Mouse (Mus musculus) forebrain, postnatal 0 days (tissue): Measurements from ENCODE around the gene Iqgap3. TPM values are rescaled to one million over a fixed set of nuclear protein-coding genes. Genes with fewer than 3 reads are reported as not detected.

Source experiments
- ATAC-seq: fragments of 200-750 bp; cut with Nextera tagmentation; 2 replicates; pipeline ENCODE4 v1.8.0; 2017; ENCODE audit warnings: mild to moderate bottlenecking, moderate library complexity
- DNase-seq: peaks from one replicate; pipeline ENCODE4 v3.0.0-alpha.2; 2015
- H3K27ac ChIP-seq: fragments of 300-500 bp; sonication (generic); 2 replicates; pipeline ENCODE4 v1.5.1; 2014; ENCODE audit warnings: low read depth, mild to moderate bottlenecking, antibody characterized with exemption, low read length, moderate library complexity, mixed read lengths
- H3K27me3 ChIP-seq: fragments of 300-500 bp; sonication (generic); 2 replicates; pipeline ENCODE4 v1.6.1; 2014; ENCODE audit warnings: mild to moderate bottlenecking, low read length, mixed read lengths; ENCODE audit not compliant: insufficient read depth
- H3K36me3 ChIP-seq: fragments of 300-500 bp; sonication (generic); 2 replicates; pipeline ENCODE4 v1.6.1; 2014; ENCODE audit warnings: mild to moderate bottlenecking, moderate library complexity; ENCODE audit not compliant: insufficient read depth
- H3K4me1 ChIP-seq: fragments of 300-500 bp; sonication (generic); 2 replicates; pipeline ENCODE4 v1.6.1; 2014; ENCODE audit warnings: antibody characterized with exemption; ENCODE audit not compliant: insufficient read depth
- H3K4me2 ChIP-seq: fragments of 300-500 bp; sonication (generic); 2 replicates; pipeline ENCODE4 v1.6.1; 2014; ENCODE audit warnings: low read depth, mild to moderate bottlenecking, moderate library complexity
- H3K4me3 ChIP-seq: fragments of 300-500 bp; sonication (generic); 2 replicates; pipeline ENCODE4 v1.5.1; 2014; ENCODE audit warnings: low read depth, low read length, mixed read lengths
- H3K9ac ChIP-seq: fragments of 300-500 bp; sonication (generic); 2 replicates; pipeline ENCODE4 v1.6.1; 2014; ENCODE audit warnings: mild to moderate bottlenecking
- H3K9me3 ChIP-seq: fragments of 300-500 bp; sonication (generic); 2 replicates; pipeline ENCODE4 v1.6.1; 2016; ENCODE audit warnings: low read length
- CTCF ChIP-seq: sonication (generic); IDR thresholded peaks from 2 replicates; pipeline ENCODE4 v1.5.1; 2016; ENCODE audit warnings: antibody characterized with exemption, control low read depth, low read depth
- WGBS: fragments of 180-500 bp; shearing (Covaris S2); extraction: QIAGEN DNeasy Blood & Tissue Kit; methylation state at CpG from one replicate; pipeline ENCODE4 v1.1.7; 2014; 5-methylcytosine and 5-hydroxymethylcytosine counted together
- polyA plus RNA-seq: library from polyadenylated mRNA; unstranded; fragments of >200 nt; fragmentation: Nextera tagmentation; extraction: Ambion mirVana; gene quantifications from 2 replicates; pipeline ENCODE4 v1.2.1, GENCODE M21; 2015
- total RNA-seq: library from RNA; depleted of rRNA; stranded (reverse); fragments of >200 nt; gene quantifications from 2 replicates; pipeline ENCODE4 v1.2.3, GENCODE M21; 2014

Gene Iqgap3
- total and polyA plus RNA-seq, 2 experiments from 2014 or later = 2.0 to 6.8 TPM

- Histone ChIP-seq H3K27ac (peak overlapping the region; percentile 15; the same call in 1 of the 2 replicates), H3K4me2 (peak overlapping the region; percentile 93; the same call in 1 of the 2 replicates), H3K27me3 (no peaks in the 10 kb centered on the region), H3K9me3 (no peaks in the 10 kb centered on the region), H3K9ac (0 out of 2 replicates have a peak overlapping the region, but pooled peaks have one; percentile 18), H3K4me3 (no peak overlapping the region), H3K4me1 (peaks cover 48% of the 10 kb centered on the region), H3K36me3 (peaks cover 4% of the 10 kb centered on the region; the same call in 1 of the 2 replicates)
- DNase-seq = no peak
- 74% methylated on average over 5 of the region's 5 CpGs for whole genome bisulfite sequencing
- no peak for TF ChIP-seq CTCF
- no peak for ATAC-seq
Observed at GRCm38 (mm10) chr3:88145952-88146351, 64.2 kb downstream of the Iqgap3 start.

GRCm38 (mm10) chr3:88146376-88147112 lies 64.8 kb downstream of the Iqgap3 start:
- peaks cover 51% of the 10 kb centered on the region for H3K4me1 ChIP-seq
- DNase-seq (no peak), ATAC-seq (no peak)
- no peak overlapping the region for H3K4me2 ChIP-seq
- H3K27me3 ChIP-seq = no peaks in the 10 kb centered on the region
- TF ChIP-seq CTCF = no peak
- no peaks in the 10 kb centered on the region for H3K9me3 ChIP-seq
- 38% methylated on average over 5 of the region's 5 CpGs for WGBS
- H3K36me3 ChIP-seq = peaks cover 4% of the 10 kb centered on the region; the same call in 1 of the 2 replicates
- H3K4me3 ChIP-seq = no peak overlapping the region
- no peak overlapping the region for H3K9ac ChIP-seq
- H3K27ac ChIP-seq = no peak overlapping the region

- Histone ChIP-seq H3K4me1 (peaks cover 60% of the 10 kb centered on the region), H3K27me3 (no peaks in the 10 kb centered on the region), H3K27ac (no peak overlapping the region), H3K4me3 (no peak overlapping the region), H3K4me2 (no peak overlapping the region), H3K9me3 (no peaks in the 10 kb centered on the region), H3K9ac (no peak overlapping the region), H3K36me3 (peaks cover 4% of the 10 kb centered on the region; the same call in 1 of the 2 replicates)
- TF ChIP-seq CTCF = no peak
- ATAC-seq (no peak), DNase-seq (no peak)
- 57% methylated on average over 2 of the region's 2 CpGs for WGBS
Observed at GRCm38 (mm10) chr3:88147444-88147843, 65.7 kb downstream of the Iqgap3 start.

GRCm38 (mm10) chr3:88147866-88148265 lies 66.1 kb downstream of the Iqgap3 start:
- Histone ChIP-seq H3K9ac (no peak overlapping the region), H3K27me3 (no peaks in the 10 kb centered on the region), H3K4me3 (no peak overlapping the region), H3K27ac (no peak overlapping the region), H3K36me3 (peaks cover 4% of the 10 kb centered on the region; the same call in 1 of the 2 replicates), H3K4me2 (no peak overlapping the region), H3K4me1 (peaks cover 64% of the 10 kb centered on the region), H3K9me3 (no peaks in the 10 kb centered on the region)
- TF ChIP-seq CTCF = no peak
- ATAC-seq = no peak
- WGBS = 68% methylated on average over 1 of the region's 1 CpGs
- DNase-seq = no peak

- H3K27me3 ChIP-seq = no peaks in the 10 kb centered on the region
- H3K4me1 ChIP-seq = peaks cover 69% of the 10 kb centered on the region
- peaks cover 4% of the 10 kb centered on the region; the same call in 1 of the 2 replicates for H3K36me3 ChIP-seq
- H3K4me3 ChIP-seq = no peak overlapping the region
- ATAC-seq (no peak), DNase-seq (no peak)
- no peak for TF ChIP-seq CTCF
- WGBS = 89% methylated on average over 5 of the region's 5 CpGs
- H3K9me3 ChIP-seq = no peaks in the 10 kb centered on the region
- H3K27ac ChIP-seq = no peak overlapping the region
- H3K4me2 ChIP-seq = no peak overlapping the region
- no peak overlapping the region for H3K9ac ChIP-seq
Observed at GRCm38 (mm10) chr3:88148354-88148753, 66.6 kb downstream of the Iqgap3 start.

GRCm38 (mm10) chr3:88148776-88149509 lies 67.2 kb downstream of the Iqgap3 start:
- Histone ChIP-seq H3K4me3 (no peak overlapping the region), H3K27me3 (no peaks in the 10 kb centered on the region), H3K4me2 (0 out of 2 replicates have a peak overlapping the region, but pooled peaks have one; percentile 10), H3K36me3 (peaks cover 4% of the 10 kb centered on the region; the same call in 1 of the 2 replicates), H3K27ac (peak overlapping the region; percentile 86; the same call in 1 of the 2 replicates), H3K4me1 (peaks cover 67% of the 10 kb centered on the region), H3K9me3 (no peaks in the 10 kb centered on the region), H3K9ac (peak overlapping the region; percentile 37; the same call in 1 of the 2 replicates)
- WGBS = 50% methylated on average over 4 of the region's 4 CpGs
- no peak for TF ChIP-seq CTCF
- DNase-seq = no peak
- ATAC-seq = no peak
